Mouse (Mus musculus) liver, adult 2 months (tissue): ENCODE results near the gene Havcr2.

Experiments used
- CTCF ChIP-seq: fragments of 200-500 bp; IDR thresholded peaks from 2 replicates; pipeline ENCODE4 v1.5.1; 2011; ENCODE audit warnings: low read depth, low read length, control low read depth
- POLR2A ChIP-seq: fragments of 200-500 bp; IDR thresholded peaks from 2 replicates; pipeline ENCODE4 v1.6.1; 2011; ENCODE audit warnings: low read length, control low read depth; ENCODE audit not compliant: insufficient read depth; ENCODE audit errors: extremely low read depth

DNA sequence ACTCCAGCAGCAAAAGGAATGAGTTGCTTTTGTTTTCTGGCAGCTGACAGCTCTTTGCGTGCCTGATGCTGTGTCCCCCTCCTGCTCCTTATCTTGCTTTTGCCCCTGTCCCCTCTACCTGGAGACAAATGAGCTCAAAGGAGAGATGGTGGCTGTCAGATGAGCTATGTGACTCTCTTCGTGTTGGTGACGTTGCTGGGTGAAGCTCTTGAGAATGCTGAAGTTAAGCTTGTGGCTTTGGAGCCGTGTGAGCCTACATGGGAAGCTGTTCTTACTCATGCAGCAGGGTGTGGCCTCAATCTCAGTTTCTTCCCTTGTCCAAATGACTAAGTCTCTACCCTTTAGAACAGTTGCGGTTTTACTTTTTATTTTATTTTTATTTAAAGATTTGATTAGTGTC is 7.2 kb downstream of the Havcr2 start:
- no peak for TF ChIP-seq CTCF
- TF ChIP-seq POLR2A: no peak
